Mouse (Mus musculus) heart, postnatal 14 days (tissue): ENCODE measurements around the gene Slc15a5. TPM values are rescaled to one million over a fixed set of nuclear protein-coding genes. Genes with fewer than 3 reads are reported as not detected.

Experiments used
- total RNA-seq, 2 experiments: library from RNA; stranded (reverse); gene quantifications; 2 replicates each; pipeline ENCODE4 v1.2.3; 2021

The Slc15a5 gene
- total RNA-seq, 2 experiments from 2014 or later, result not detected

Other genes with a start within 250 kb of the Slc15a5 start
- gene Mgst1, start 60.4 kb upstream of the Slc15a5 start, total RNA-seq, result 10 to 100 TPM; 20.7 to 47.4 TPM